Mouse (Mus musculus): Measurements from ENCODE around the gene Pnkp.

Gene Pnkp

GRCm38 (mm10) chr7:44828706-44829105, 28.2 kb upstream of the Pnkp start:
- no peak for DNase-seq (ENCODE audit: low spot score)

GRCm38 (mm10) chr7:44832763-44833162, 24.2 kb upstream of the Pnkp start:
- DNase-seq (ENCODE audit: low spot score), result no peak

GRCm38 (mm10) chr7:44835373-44836015, 21.4 kb upstream of the Pnkp start:
- no peak for DNase-seq (ENCODE audit: low spot score)

- DNase-seq (ENCODE audit: low spot score), result no peak
Measured at GRCm38 (mm10) chr7:44836016-44836404, 20.9 kb upstream of the Pnkp start.

- DNase-seq (ENCODE audit: low spot score), result no peak
Measured at GRCm38 (mm10) chr7:44836423-44837053, 20.4 kb upstream of the Pnkp start.

- no peak for DNase-seq (ENCODE audit: low spot score)
Measured at GRCm38 (mm10) chr7:44838073-44838472, 18.9 kb upstream of the Pnkp start.

- no peak for DNase-seq (ENCODE audit: low spot score)
Measured at GRCm38 (mm10) chr7:44839171-44839490, 17.8 kb upstream of the Pnkp start.

GRCm38 (mm10) chr7:44839491-44840191, 17.3 kb upstream of the Pnkp start:
- no peak for DNase-seq (ENCODE audit: low spot score)

GRCm38 (mm10) chr7:44840426-44840825, 16.5 kb upstream of the Pnkp start:
- no peak for DNase-seq (ENCODE audit: low spot score)

- DNase-seq (ENCODE audit: low spot score), result no peak
Measured at GRCm38 (mm10) chr7:44841825-44842463, 15.0 kb upstream of the Pnkp start.

GRCm38 (mm10) chr7:44845006-44845405, 11.9 kb upstream of the Pnkp start:
- no peak for DNase-seq (ENCODE audit: low spot score)

GRCm38 (mm10) chr7:44846804-44847203, 10.1 kb upstream of the Pnkp start:
- DNase-seq (ENCODE audit: low spot score), result no peak

- DNase-seq (ENCODE audit: low spot score), result no peak
Measured at GRCm38 (mm10) chr7:44847772-44848171, 9.2 kb upstream of the Pnkp start.

GRCm38 (mm10) chr7:44848561-44849415, 8.2 kb upstream of the Pnkp start, which contains the start of the genes Akt1s1 and Tbc1d17:
Gene Akt1s1 (plus strand): TSS chr7:44848991.
Gene Tbc1d17 (minus strand): TSS chr7:44849079.
- peak; percentile 95 for DNase-seq (ENCODE audit: low spot score)

- peak; percentile 67 for DNase-seq (ENCODE audit: low spot score)
Measured at GRCm38 (mm10) chr7:44849416-44850111, 7.4 kb upstream of the Pnkp start.

- no peak for DNase-seq (ENCODE audit: low spot score)
Measured at GRCm38 (mm10) chr7:44850146-44850545, 6.8 kb upstream of the Pnkp start.

- no peak for DNase-seq (ENCODE audit: low spot score)
Measured at GRCm38 (mm10) chr7:44850789-44851624, 5.9 kb upstream of the Pnkp start.

- DNase-seq (ENCODE audit: low spot score), result no peak
Measured at GRCm38 (mm10) chr7:44851625-44852234, 5.2 kb upstream of the Pnkp start.

- DNase-seq (ENCODE audit: low spot score), result no peak
Measured at GRCm38 (mm10) chr7:44852259-44853027, 4.5 kb upstream of the Pnkp start.

Measured in urinary bladder, postnatal 10 days (tissue).